Mouse (Mus musculus): ENCODE results near the gene Gipc1. TPM values are rescaled to one million over a fixed set of nuclear protein-coding genes. Genes with fewer than 3 reads are reported as not detected.

The Gipc1 gene
- 71.1 and 72.7 TPM in 2 replicates for polyA plus RNA-seq (2012; rRNA removed)

DNA sequence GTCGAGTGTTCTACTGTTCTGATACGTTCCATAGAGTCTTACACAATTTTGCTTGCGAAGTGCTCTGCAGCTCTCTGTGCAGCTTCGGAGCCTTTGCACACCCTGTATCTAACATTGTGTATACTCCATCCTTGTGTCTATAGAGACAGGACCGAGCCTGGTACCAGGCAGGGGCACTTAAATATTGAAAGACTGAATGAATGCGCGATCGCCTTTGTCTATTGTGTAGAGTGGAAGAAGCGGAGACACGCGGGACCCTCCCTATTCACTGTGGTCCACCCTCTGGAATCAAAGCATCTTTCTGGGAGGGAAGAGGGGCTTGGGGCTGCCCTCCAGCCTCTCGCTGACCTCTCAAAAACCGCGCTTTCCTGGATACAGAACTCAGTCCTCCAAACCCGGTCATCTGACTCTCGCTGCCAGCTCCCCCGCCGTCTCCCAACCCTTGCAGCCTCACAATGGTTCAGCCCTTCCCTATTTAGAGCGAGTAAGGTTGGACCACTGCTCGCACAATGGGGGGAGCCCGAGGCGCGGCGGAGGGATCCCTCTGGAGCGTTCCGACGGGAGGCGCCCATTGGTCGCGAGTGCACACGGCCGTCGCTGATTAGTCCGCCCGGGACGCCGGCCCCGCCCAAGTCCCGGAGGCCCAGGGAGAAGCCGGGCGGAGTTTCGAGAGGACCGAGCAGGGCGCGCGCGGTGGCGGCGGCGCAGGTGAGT, at the start of gene Gipc1:
Gene Gipc1, plus strand, starts transcription at position 648 of the 714 bp plus-strand sequence.

GRCm38 (mm10) chr8:83607661-83608397, 44.6 kb upstream of the Gipc1 start, which contains the start of the genes Tecr and Dnajb1:
Gene Tecr (minus strand): TSS chr8:83607971.
Gene Dnajb1 (plus strand): TSS chr8:83608193.

GRCm38 (mm10) chr8:83665969-83666865, 13.7 kb downstream of the Gipc1 start, which contains the start of gene Ptger1:
Gene Ptger1 (plus strand): TSS chr8:83666678.

GRCm38 (mm10) chr8:83698661-83699453, 46.4 kb downstream of the Gipc1 start, which contains the start of gene Pkn1:
Gene Pkn1 (minus strand): TSS chr8:83699179.

Other genes with a start within 250 kb of the Gipc1 start
- 288 and 319 TPM in 2 replicates for gene Scoc, start 194.3 kb upstream of the Gipc1 start, polyA plus RNA-seq (2012; rRNA removed)
- 0.03 and 0.09 TPM in 2 replicates for gene Olfr370, start 116.9 kb upstream of the Gipc1 start, polyA plus RNA-seq (2012; rRNA removed)
- 322 and 325 TPM in 2 replicates for gene Ndufb7, start 86.0 kb upstream of the Gipc1 start, polyA plus RNA-seq (2012; rRNA removed)
- gene Tecr, start 44.7 kb upstream of the Gipc1 start, polyA plus RNA-seq (2012; rRNA removed): 1,121 and 1,193 TPM in 2 replicates
- gene Dnajb1, start 44.5 kb upstream of the Gipc1 start, polyA plus RNA-seq (2012; rRNA removed): 35.8 and 36.4 TPM in 2 replicates
- 1.0 and 1.2 TPM in 2 replicates for gene Ptger1, start 14.0 kb downstream of the Gipc1 start, polyA plus RNA-seq (2012; rRNA removed)
- gene Pkn1, start 46.5 kb downstream of the Gipc1 start, polyA plus RNA-seq (2012; rRNA removed): 69.7 and 76.4 TPM in 2 replicates
- 66.8 and 67.7 TPM in 2 replicates for gene Ddx39, start 62.5 kb downstream of the Gipc1 start, polyA plus RNA-seq (2012; rRNA removed)
- gene Adgre5, start 88.6 kb downstream of the Gipc1 start, polyA plus RNA-seq (2012; rRNA removed): 17.7 and 18.0 TPM in 2 replicates
- 182 and 248 TPM in 2 replicates for gene Adgrl1, start 247.4 kb downstream of the Gipc1 start, polyA plus RNA-seq (2012; rRNA removed)